Mouse (Mus musculus) left cerebral cortex, postnatal 14 days (tissue): Measurements from ENCODE around the gene Ddx49. TPM values are rescaled to one million over a fixed set of nuclear protein-coding genes. Genes with fewer than 3 reads are reported as not detected.

Experiments used
- DNase-seq, 2 experiments: peaks; one replicate each; pipeline ENCODE4 v3.0.0; 2021 to 2022; ENCODE audit warnings: low spot score in 2 of 2, mixed read lengths in 1 of 2
- intact Hi-C: fragments of 180-260 bp; cut with DNase I; formaldehyde crosslinking; loops from one replicate; pipeline ENCODE4 v1.15.1; 2025
- total RNA-seq, 2 experiments: library from RNA; stranded (reverse); gene quantifications; 2 replicates each; pipeline ENCODE4 v1.2.3; 2021

The Ddx49 gene
- total RNA-seq, 2 experiments from 2014 or later, result 43.5 to 44.6 TPM

DNA sequence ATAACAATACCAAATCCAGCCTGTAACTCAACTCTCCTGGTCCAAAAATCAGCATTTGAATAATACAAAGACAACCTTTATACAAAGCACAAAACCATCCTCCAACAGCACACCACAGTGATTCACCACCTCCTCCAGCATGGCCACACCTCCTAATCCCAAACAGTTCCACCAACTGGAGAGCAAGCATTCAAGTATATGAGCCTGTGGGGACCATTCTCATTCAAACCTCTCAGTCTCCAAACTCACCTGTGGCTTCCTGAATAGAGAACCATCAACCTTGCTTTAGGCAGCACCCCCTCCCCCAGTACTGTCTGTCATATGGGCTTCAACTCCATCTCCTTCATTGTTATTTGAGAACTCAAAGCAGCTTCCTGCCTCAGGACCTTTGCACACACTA, 27.9 kb downstream of the Ddx49 start:
- intact Hi-C loops, result no loop called here
- DNase-seq, result no peak

DNA sequence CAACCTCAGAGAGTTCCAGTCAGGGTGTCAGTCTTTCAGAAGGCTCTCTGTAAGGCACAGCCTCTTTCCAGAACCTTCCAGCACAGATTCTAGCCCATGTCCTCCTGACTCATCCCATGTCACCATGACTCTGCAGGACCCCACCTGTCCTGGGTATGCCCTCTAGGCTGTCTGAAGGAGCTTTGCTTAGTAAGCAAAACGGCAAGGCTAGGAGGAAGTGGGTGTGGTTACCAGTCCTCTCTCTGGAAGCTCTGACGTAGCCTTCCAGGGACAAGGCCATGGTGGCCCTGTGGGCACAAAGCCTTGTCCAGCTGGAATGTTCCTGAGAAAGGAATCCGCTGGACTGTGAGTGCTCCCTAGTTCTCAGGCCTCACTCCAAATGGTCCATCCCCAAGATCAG, 29.3 kb downstream of the Ddx49 start:
- no peak for DNase-seq
- intact Hi-C loops, result no loop called here

DNA sequence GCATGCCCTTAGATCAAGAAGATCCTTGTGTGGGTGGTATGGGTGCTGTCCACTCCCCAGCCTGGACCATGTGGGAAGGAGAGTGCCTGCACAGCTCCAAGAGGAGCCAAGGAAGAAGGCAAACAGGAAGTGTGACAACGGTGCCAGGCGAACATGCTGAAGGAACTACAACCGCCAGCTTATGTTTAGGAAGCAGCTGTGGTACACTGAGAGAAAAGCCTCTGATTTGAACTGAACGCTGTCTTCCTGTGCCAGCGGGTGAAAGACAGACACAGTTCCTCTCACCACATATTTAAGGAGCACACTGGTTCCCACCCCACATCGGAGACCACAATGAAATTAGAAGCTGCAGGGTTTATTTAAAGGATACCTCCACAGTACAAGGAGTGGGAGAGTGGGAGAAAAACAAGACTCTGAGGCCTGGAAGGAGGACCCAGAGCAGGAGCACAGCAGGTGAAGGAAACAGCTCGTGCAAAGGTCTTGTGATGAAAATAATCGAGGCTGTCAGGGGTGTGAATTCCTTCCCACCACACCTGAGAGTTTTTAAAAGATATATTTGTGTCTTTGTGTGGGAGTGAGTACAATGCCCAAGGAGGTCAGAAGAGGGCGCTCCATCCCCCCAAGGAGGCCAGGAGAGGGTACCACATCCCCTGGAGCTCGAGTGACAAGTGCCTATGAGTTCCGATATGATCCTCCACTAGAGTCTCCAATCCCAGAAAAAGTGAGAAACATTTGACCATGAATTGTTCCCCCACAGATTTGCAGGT, 33.3 kb downstream of the Ddx49 start:
- peak; percentile 50 to 75 for DNase-seq
- intact Hi-C loops, result no loop called here

DNA sequence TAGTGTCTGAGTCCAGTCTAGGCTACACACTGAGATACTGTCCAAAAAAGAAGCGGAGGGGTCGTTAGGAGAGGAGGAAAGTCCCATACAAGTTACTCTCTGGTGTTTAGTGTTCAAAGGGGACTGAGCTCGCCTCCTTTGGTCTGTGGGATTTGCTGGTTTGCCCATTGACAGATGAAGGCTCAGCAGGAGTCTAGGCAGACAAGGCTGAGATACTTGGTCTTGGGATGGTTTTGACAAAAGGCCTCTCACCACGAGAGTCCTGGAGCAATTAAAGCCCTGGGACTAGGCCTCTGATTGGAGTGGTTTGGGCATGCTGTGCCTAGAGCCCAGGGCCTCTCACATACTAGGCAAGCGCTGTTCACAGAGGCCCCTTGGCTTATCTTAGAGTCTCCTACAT, 34.0 kb downstream of the Ddx49 start:
- intact Hi-C loops, result no loop called here
- DNase-seq, result no peak

DNA sequence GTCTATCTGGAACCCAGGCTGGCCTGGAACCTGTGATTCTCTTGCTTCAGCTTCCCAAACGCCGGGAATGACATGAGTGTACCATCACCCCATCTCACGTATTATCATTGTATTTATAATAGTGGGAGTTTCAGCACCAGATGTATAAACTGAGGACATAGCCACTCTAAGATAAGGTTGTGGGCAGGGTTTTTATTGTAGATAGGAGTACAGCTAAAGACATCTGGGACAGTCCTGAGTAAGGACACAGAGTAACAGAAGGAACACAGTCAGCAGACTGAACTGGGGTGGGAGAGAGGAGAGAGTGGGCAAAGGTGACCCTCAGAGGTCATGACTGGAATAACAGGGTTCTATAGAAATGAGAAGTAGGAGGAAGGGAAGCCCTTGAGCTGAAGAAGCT, 34.6 kb downstream of the Ddx49 start:
- intact Hi-C loops, result no loop called here
- no peak for DNase-seq

DNA sequence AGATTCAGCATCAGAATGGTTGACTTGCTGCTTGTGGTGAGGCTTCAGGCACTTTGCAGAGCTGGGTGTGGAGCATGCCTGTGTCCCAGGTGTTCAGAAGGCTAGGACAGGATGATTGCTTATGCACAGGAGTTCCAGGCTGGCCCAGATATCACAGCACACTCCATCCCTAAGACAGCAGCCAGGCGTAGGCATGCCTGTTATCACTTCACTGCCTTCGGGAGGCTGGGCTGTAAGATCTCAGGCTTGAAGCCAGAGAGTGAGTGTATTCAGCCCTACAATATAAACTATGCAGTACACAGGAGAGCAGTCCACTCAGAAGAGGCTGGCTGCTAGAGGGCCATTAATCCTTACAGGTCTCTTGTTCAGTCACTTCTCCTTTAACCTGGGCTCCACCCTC, 43.2 kb downstream of the Ddx49 start:
- no peak for DNase-seq
- intact Hi-C loops, result no loop called here

DNA sequence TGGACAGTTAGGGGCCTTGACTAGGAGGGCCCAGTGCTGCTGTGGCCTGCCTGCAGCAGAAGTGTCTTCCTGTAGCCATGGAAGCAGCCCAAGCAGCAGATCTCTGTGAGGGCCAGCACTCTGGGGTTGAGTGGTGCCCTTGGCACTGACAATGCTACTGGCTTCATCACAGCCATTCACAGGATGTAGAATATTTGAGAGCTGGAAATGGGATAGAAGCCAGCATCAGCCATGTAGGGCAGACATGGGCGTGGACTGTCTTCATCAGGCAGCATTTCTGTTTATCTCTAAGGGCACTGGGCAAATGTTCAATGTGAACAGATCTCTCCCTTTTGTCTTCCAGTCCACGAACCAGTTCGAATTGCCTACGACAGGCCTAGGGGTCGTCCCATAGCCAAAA, 43.7 kb downstream of the Ddx49 start:
- intact Hi-C loops, result no loop called here
- DNase-seq, result no peak

DNA sequence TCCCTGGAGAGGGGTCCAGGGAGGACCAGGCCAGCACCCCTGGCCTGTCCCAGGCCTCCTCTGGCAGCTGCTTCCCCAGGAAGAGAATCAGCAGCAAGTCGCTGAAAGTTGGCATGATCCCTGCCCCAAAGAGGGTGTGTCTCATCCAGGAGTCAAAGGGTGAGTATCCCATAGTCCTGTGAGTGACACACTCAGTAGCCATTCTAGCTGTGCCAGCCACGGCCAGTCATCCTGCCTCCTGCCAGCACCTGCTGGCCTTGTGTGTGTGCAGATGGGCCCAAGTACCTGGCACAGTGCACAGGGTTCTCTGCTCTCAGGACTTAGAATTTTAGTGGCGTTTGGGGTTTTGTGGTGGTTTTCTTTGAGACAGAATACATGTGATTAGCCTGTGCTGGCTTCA, 44.8 kb downstream of the Ddx49 start:
- intact Hi-C loops, result no loop called here
- no peak for DNase-seq

DNA sequence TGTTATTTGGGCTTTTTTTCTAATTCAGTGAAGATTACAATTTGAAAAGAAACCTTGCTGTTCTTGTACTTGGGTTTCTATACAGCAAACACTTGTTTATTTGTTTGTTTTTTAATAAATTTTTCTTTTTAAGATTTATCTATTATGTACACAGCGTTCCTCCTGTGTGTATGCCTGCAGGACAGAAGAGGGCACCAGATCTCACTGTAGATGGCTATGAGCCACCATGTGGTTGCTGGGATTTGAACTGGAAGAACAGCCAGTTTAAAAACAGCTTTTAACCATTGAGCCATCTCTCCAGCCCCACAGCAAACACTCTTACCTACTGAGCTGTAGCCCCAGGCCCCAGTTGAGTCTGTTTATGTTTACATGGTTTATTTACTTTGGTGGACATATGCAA, 47.7 kb downstream of the Ddx49 start:
- DNase-seq, result no peak
- intact Hi-C loops, result no loop called here

DNA sequence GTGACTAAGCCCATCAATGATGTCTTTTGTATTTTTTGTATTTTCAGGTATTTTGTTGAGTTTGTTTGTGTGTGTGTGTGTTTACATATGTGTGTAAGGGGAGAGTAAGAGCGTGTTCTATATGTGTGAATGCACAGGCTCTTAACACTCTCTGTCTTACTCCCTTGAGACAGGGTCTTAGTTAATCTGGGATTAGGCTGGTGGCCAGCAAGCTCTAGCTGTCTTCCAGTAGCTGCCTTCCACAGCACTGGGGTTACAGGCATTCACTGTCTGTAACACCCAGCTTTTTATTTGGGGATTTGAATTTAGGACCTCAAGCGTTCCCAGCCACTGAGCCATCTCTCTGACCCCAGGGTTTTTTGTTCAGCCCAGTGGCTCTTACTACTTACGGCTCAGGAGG, 54.4 kb downstream of the Ddx49 start:
- DNase-seq, result no peak

DNA sequence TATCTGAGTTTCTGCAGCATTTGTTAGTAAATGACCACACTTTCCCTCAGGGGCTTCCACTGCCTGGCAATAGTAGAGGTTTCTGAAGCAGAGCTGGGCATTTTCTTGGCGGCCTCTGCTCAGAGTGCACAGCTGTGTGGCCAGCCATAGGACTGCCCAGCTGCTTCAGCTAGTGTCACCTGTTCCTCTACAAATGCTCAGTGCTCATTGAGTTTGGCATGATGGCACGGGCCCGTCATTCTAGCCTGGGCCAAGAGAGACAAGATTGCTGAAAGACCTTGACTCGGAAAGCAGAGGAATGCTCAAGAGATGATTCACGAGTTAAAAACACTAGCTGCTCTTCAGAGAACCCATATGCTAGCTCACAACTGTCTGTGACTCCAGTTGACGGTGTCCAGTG, 55.7 kb downstream of the Ddx49 start:
- intact Hi-C loops, result no loop called here

More for the DNA sequence above, 54.4 kb downstream of the Ddx49 start:
- intact Hi-C loops, result no loop called here

More for the DNA sequence above, 55.7 kb downstream of the Ddx49 start:
- DNase-seq, result no peak

Other genes starting within 250 kb of the Ddx49 start
- gene Tm6sf2, start 229.6 kb downstream of the Ddx49 start, total RNA-seq, result 1 to 10 TPM; 1.7 to 2.4 TPM
- gene Hapln4, start 219.0 kb downstream of the Ddx49 start, total RNA-seq, result 10 to 100 TPM; 17.9 to 20.9 TPM
- gene Ncan, start 181.6 kb downstream of the Ddx49 start, total RNA-seq, result 100 to 1,000 TPM; 342 to 344 TPM
- 10 to 100 TPM; 25.5 to 28.1 TPM for gene Nr2c2ap, start 171.2 kb downstream of the Ddx49 start, total RNA-seq
- 1 to 10 TPM; 9.2 to 9.6 TPM for gene Rfxank, start 163.3 kb downstream of the Ddx49 start, total RNA-seq
- gene Borcs8, start 163.0 kb downstream of the Ddx49 start, total RNA-seq, result 10 to 100 TPM; 44.3 to 48.7 TPM
- not detected for gene Mef2b, start 162.8 kb downstream of the Ddx49 start, total RNA-seq
- gene Tmem161a, start 130.1 kb downstream of the Ddx49 start, total RNA-seq, result 10 to 100 TPM; 51.3 to 53.2 TPM
- gene Slc25a42, start 90.2 kb downstream of the Ddx49 start, total RNA-seq, result 10 to 100 TPM; 32.7 to 34.5 TPM
- gene Sugp2, start 68.3 kb downstream of the Ddx49 start, total RNA-seq, result 100 to 1,000 TPM; 116 to 117 TPM
- gene Armc6, start 68.0 kb downstream of the Ddx49 start, total RNA-seq, result 10 to 100 TPM; 57.1 to 68.7 TPM
- 10 to 100 TPM; 10.5 to 12.9 TPM for gene Homer3, start 19.7 kb downstream of the Ddx49 start, total RNA-seq
- gene Cope, start within 50 bp of the Ddx49 start, total RNA-seq, result 100 to 1,000 TPM; 122 to 132 TPM
- gene Cers1, start 13.3 kb upstream of the Ddx49 start, total RNA-seq, result 100 to 1,000 TPM; 118 to 126 TPM
- gene Gdf1, start 27.3 kb upstream of the Ddx49 start, total RNA-seq, result 10 to 100 TPM; 15.4 to 20.8 TPM
- 10 to 100 TPM; 49.8 to 53.4 TPM for gene Upf1, start 50.8 kb upstream of the Ddx49 start, total RNA-seq
- gene Comp, start 71.1 kb upstream of the Ddx49 start, total RNA-seq, result under 1 TPM; 0.51 to 0.72 TPM
- 100 to 1,000 TPM; 109 to 111 TPM for gene Crtc1, start 137.1 kb upstream of the Ddx49 start, total RNA-seq
- 10 to 100 TPM; 37.2 to 37.9 TPM for gene Klhl26, start 174.5 kb upstream of the Ddx49 start, total RNA-seq
- gene Tmem59l, start 184.9 kb upstream of the Ddx49 start, total RNA-seq, result 100 to 1,000 TPM; 217 to 225 TPM
- 1 to 10 TPM; 5.8 to 7.5 TPM for gene Crlf1, start 190.7 kb upstream of the Ddx49 start, total RNA-seq
- gene Rex1bd, start 204.3 kb upstream of the Ddx49 start, total RNA-seq, result 10 to 100 TPM; 96.6 to 99.7 TPM
- gene Uba52, start 208.3 kb upstream of the Ddx49 start, total RNA-seq, result 1,000 to 10,000 TPM in 1 of 2 experiments, 100 to 1,000 TPM in 1; 967 to 1,028 TPM
- 100 to 1,000 TPM; 396 to 406 TPM for gene Fkbp8, start 225.2 kb upstream of the Ddx49 start, total RNA-seq
- gene Kxd1, start 225.5 kb upstream of the Ddx49 start, total RNA-seq, result 10 to 100 TPM; 40.8 to 43.4 TPM
- gene Ell, start 237.0 kb upstream of the Ddx49 start, total RNA-seq, result 10 to 100 TPM; 13.8 to 17.4 TPM